Mouse (Mus musculus) retina, embryonic 14.5 days (tissue): ENCODE data around the gene Tjp1.

ENCODE experiments used
- DNase-seq: peaks from one replicate; pipeline ENCODE4 v3.0.0-alpha.2; 2015; ENCODE audit warnings: low spot score

Tjp1 gene

GRCm38 (mm10) chr7:65356204-65356603, 171.4 kb downstream of the Tjp1 start:
- DNase-seq: no peak

GRCm38 (mm10) chr7:65354908-65355307, 172.7 kb downstream of the Tjp1 start:
- no peak for DNase-seq

- no peak for DNase-seq
Measured at GRCm38 (mm10) chr7:65350348-65351079, 177.1 kb downstream of the Tjp1 start.

- no peak for DNase-seq
Measured at GRCm38 (mm10) chr7:65348540-65348939, 179.0 kb downstream of the Tjp1 start.

GRCm38 (mm10) chr7:65345314-65345713, 182.3 kb downstream of the Tjp1 start:
- no peak for DNase-seq

GRCm38 (mm10) chr7:65337581-65338270, 189.9 kb downstream of the Tjp1 start:
- no peak for DNase-seq

- no peak for DNase-seq
Measured at GRCm38 (mm10) chr7:65333081-65333760, 194.4 kb downstream of the Tjp1 start.

- peak; percentile 91 for DNase-seq
Measured at GRCm38 (mm10) chr7:65319047-65319725, 208.4 kb downstream of the Tjp1 start.

- DNase-seq: peak; percentile 83
Measured at GRCm38 (mm10) chr7:65317418-65317817, 210.2 kb downstream of the Tjp1 start.

GRCm38 (mm10) chr7:65315182-65315581, 212.4 kb downstream of the Tjp1 start:
- DNase-seq: no peak

GRCm38 (mm10) chr7:65296675-65297589, 230.6 kb downstream of the Tjp1 start:
- DNase-seq: no peak

GRCm38 (mm10) chr7:65282886-65283285, 244.7 kb downstream of the Tjp1 start:
- no peak for DNase-seq

- DNase-seq: no peak
Measured at GRCm38 (mm10) chr7:65281960-65282359, 245.6 kb downstream of the Tjp1 start.

- DNase-seq: no peak
Measured at GRCm38 (mm10) chr7:65280944-65281912, 246.4 kb downstream of the Tjp1 start.

GRCm38 (mm10) chr7:65279277-65279676, 248.3 kb downstream of the Tjp1 start:
- no peak for DNase-seq

GRCm38 (mm10) chr7:65275761-65276160, 251.8 kb downstream of the Tjp1 start:
- DNase-seq: no peak

GRCm38 (mm10) chr7:65274216-65274615, 253.4 kb downstream of the Tjp1 start:
- no peak for DNase-seq

- DNase-seq: no peak
Measured at GRCm38 (mm10) chr7:65249656-65250055, 277.9 kb downstream of the Tjp1 start.
